Mouse (Mus musculus): ENCODE data around the gene Spcs2. TPM values are rescaled to one million over a fixed set of nuclear protein-coding genes. Genes with fewer than 3 reads are reported as not detected.

Spcs2 gene
- polyA plus RNA-seq, 1 experiment: 5.9 TPM

- peaks cover 73% of the 10 kb centered on the region for H3K36me3 ChIP-seq (ENCODE audit: control insufficient read depth)
- H3K9me3 ChIP-seq (ENCODE audit: control insufficient read depth, low read length): no peaks in the 10 kb centered on the region
- H3K27me3 ChIP-seq (ENCODE audit: control insufficient read depth): no peaks in the 10 kb centered on the region
- H3K4me1 ChIP-seq (ENCODE audit: control insufficient read depth): peaks cover 32% of the 10 kb centered on the region
- TF ChIP-seq TAL1 (IDR thresholded peaks at IDR 0.05; ENCODE audit: low read length): no peak
- TF ChIP-seq GATA1 (IDR thresholded peaks at IDR 0.05; ENCODE audit: low read length): no peak
- H3K4me3 ChIP-seq (replicated peaks): no peak overlapping the region
Observed at GRCm38 (mm10) chr7:99854311-99854710, 9.0 kb downstream of the Spcs2 start.

GRCm38 (mm10) chr7:99853350-99853749 is 9.9 kb downstream of the Spcs2 start:
- Histone ChIP-seq H3K4me3 (replicated peaks) (no peak overlapping the region), H3K9me3 (ENCODE audit: control insufficient read depth, low read length) (no peaks in the 10 kb centered on the region), H3K36me3 (ENCODE audit: control insufficient read depth) (peaks cover 81% of the 10 kb centered on the region), H3K4me1 (ENCODE audit: control insufficient read depth) (peaks cover 30% of the 10 kb centered on the region), H3K27me3 (ENCODE audit: control insufficient read depth) (no peaks in the 10 kb centered on the region)
- TF ChIP-seq TAL1 (IDR thresholded peaks at IDR 0.05; ENCODE audit: low read length): no peak
- TF ChIP-seq GATA1 (IDR thresholded peaks at IDR 0.05; ENCODE audit: low read length): no peak

DNA sequence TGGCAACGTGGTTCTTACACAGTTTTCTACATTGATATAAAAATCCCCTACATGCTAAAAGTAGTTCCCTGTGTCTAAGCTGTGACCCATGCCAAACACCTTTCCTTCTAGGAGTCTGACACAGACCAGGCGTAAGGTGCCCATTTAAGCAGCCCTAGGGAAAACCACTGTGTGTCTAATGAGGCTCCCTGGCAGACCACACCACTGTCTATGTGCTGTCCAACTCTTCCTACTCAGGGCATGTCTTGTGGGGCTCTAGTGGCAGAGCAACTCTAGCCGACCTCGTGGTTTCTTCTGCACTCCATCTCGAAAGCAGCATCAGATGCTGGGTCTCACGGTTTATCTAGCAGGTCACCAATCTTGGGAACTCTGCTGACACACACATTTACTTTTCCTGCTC is 11.6 kb downstream of the Spcs2 start:
- H3K36me3 ChIP-seq (ENCODE audit: control insufficient read depth): peaks cover 91% of the 10 kb centered on the region
- peaks cover 16% of the 10 kb centered on the region for H3K4me1 ChIP-seq (ENCODE audit: control insufficient read depth)
- H3K27me3 ChIP-seq (ENCODE audit: control insufficient read depth): no peaks in the 10 kb centered on the region
- H3K4me3 ChIP-seq (replicated peaks): no peak overlapping the region
- TF ChIP-seq TAL1 (IDR thresholded peaks at IDR 0.05; ENCODE audit: low read length) (no peak), GATA1 (IDR thresholded peaks at IDR 0.05; ENCODE audit: low read length) (no peak)
- H3K9me3 ChIP-seq (ENCODE audit: control insufficient read depth, low read length): no peaks in the 10 kb centered on the region

GRCm38 (mm10) chr7:99851121-99851520 is 12.1 kb downstream of the Spcs2 start:
- Histone ChIP-seq H3K9me3 (ENCODE audit: control insufficient read depth, low read length) (no peaks in the 10 kb centered on the region), H3K4me1 (ENCODE audit: control insufficient read depth) (peaks cover 11% of the 10 kb centered on the region), H3K4me3 (replicated peaks) (no peak overlapping the region), H3K36me3 (ENCODE audit: control insufficient read depth) (peaks cover 91% of the 10 kb centered on the region), H3K27me3 (ENCODE audit: control insufficient read depth) (no peaks in the 10 kb centered on the region)
- TF ChIP-seq GATA1 (IDR thresholded peaks at IDR 0.05; ENCODE audit: low read length) (no peak), TAL1 (IDR thresholded peaks at IDR 0.05; ENCODE audit: low read length) (no peak)

GRCm38 (mm10) chr7:99850534-99850933 is 12.7 kb downstream of the Spcs2 start:
- no peaks in the 10 kb centered on the region for H3K27me3 ChIP-seq (ENCODE audit: control insufficient read depth)
- H3K9me3 ChIP-seq (ENCODE audit: control insufficient read depth, low read length): no peaks in the 10 kb centered on the region
- TF ChIP-seq GATA1 (IDR thresholded peaks at IDR 0.05; ENCODE audit: low read length) (no peak), TAL1 (IDR thresholded peaks at IDR 0.05; ENCODE audit: low read length) (no peak)
- H3K4me1 ChIP-seq (ENCODE audit: control insufficient read depth): peaks cover 7% of the 10 kb centered on the region
- peaks cover 91% of the 10 kb centered on the region for H3K36me3 ChIP-seq (ENCODE audit: control insufficient read depth)
- H3K4me3 ChIP-seq (replicated peaks): no peak overlapping the region

DNA sequence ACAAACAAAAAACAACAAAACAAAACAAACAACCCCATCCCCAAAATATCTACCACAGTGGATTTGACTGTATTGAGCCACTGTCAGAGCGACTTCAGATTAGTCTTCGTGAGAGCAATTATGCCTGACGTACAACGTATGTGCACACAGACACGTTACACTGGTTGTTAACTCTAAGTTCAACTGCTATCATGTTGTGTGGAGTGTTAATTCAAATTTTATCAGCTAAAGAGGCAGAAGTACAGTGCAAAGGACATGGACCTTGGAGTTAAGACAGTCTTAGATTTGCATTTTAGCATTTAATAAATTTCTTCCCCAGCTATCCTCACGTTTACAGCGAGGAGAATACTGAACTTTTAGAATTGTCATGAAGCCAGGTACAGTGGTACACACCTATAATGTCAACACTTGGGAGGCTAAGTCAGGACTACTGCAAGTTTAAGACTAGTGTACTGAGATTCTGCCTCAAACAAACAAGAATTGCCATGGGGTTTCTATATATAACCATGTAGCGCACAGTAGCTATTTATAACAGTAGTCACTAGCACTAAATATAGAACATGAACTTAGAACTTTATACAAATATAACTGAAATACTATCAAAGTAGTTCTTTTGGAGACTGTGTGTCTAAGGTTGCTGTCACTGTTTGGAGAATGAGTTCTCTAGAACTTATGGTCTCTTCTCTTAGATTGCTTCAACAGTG is 17.6 kb downstream of the Spcs2 start:
- Histone ChIP-seq H3K4me1 (ENCODE audit: control insufficient read depth) (peaks cover 8% of the 10 kb centered on the region), H3K9me3 (ENCODE audit: control insufficient read depth, low read length) (no peaks in the 10 kb centered on the region), H3K27me3 (ENCODE audit: control insufficient read depth) (no peaks in the 10 kb centered on the region), H3K36me3 (ENCODE audit: control insufficient read depth) (peaks cover 90% of the 10 kb centered on the region), H3K4me3 (replicated peaks) (no peak overlapping the region)
- no peak for TF ChIP-seq TAL1 (IDR thresholded peaks at IDR 0.05; ENCODE audit: low read length)
- TF ChIP-seq GATA1 (IDR thresholded peaks at IDR 0.05; ENCODE audit: low read length): no peak

DNA sequence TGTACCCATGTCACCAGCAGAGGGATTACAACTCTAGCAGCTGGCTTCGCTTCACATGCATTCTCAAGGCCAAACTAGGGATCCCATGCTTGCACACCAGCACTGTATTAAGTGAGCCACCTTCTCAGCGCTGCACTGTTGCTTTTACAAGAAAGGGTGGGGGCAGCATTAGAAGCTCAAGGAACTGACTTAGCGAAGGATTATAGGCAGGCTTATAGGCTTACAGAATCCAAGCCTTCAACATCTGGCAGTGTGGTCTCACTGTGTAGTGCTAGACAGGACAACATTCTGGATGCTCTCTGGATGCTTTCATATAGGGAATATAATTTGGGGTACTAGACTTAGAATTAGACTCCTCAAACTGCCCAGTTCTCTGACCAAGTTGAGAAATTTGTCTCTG is 25.0 kb downstream of the Spcs2 start:
- Histone ChIP-seq H3K36me3 (ENCODE audit: control insufficient read depth) (peaks cover 77% of the 10 kb centered on the region), H3K27me3 (ENCODE audit: control insufficient read depth) (no peaks in the 10 kb centered on the region)

DNA sequence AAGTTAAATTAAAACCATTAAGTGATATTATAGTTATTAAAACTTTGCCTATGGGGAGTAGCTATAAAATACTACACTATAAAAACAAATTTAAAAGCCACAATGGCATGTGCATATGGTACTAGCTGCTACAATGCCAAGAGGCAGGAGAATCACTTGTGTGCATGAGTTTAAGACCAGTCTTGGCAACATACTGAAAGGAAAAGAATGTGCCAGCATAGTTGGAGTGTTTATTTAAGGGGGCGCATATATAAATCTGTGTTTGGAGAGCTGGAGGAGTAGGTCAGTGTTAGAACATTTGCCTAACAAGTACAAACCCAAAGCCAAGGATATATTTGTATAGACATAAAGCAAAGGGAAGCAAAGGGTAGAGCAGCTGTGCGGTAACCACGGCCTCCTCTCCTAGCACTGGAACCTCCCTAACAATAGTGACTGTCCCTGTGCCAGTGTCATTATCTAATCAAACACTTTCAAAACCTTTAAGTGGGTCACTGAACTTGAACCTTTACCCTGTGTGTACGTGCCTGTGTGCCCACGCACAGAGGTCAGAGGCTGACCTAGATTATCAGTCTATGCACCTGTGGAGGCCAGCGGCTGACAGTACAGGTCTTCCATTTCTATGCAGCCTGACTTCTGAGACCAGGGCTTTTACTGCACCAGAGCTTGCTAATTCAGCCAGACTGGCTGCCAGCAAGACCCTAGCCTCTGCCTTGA is 25.7 kb downstream of the Spcs2 start:
- TF ChIP-seq TAL1 (IDR thresholded peaks at IDR 0.05; ENCODE audit: low read length) (no peak), GATA1 (IDR thresholded peaks at IDR 0.05; ENCODE audit: low read length) (no peak)
- H3K36me3 ChIP-seq (ENCODE audit: control insufficient read depth): peaks cover 69% of the 10 kb centered on the region

More for the DNA sequence above, 25.0 kb downstream of the Spcs2 start:
- H3K4me1 ChIP-seq (ENCODE audit: control insufficient read depth): peaks cover 24% of the 10 kb centered on the region
- no peak overlapping the region for H3K4me3 ChIP-seq (replicated peaks)
- TF ChIP-seq TAL1 (IDR thresholded peaks at IDR 0.05; ENCODE audit: low read length): no peak
- H3K9me3 ChIP-seq (ENCODE audit: control insufficient read depth, low read length): no peaks in the 10 kb centered on the region

GRCm38 (mm10) chr7:99836781-99837180 is 26.5 kb downstream of the Spcs2 start:
- H3K9me3 ChIP-seq (ENCODE audit: control insufficient read depth, low read length): no peaks in the 10 kb centered on the region
- TF ChIP-seq TAL1 (IDR thresholded peaks at IDR 0.05; ENCODE audit: low read length) (no peak), GATA1 (IDR thresholded peaks at IDR 0.05; ENCODE audit: low read length) (no peak)
- no peaks in the 10 kb centered on the region for H3K27me3 ChIP-seq (ENCODE audit: control insufficient read depth)
- H3K4me3 ChIP-seq (replicated peaks): no peak overlapping the region
- H3K4me1 ChIP-seq (ENCODE audit: control insufficient read depth): peaks cover 28% of the 10 kb centered on the region
- peaks cover 62% of the 10 kb centered on the region for H3K36me3 ChIP-seq (ENCODE audit: control insufficient read depth)

More for the DNA sequence above, 25.7 kb downstream of the Spcs2 start:
- peaks cover 24% of the 10 kb centered on the region for H3K4me1 ChIP-seq (ENCODE audit: control insufficient read depth)
- H3K9me3 ChIP-seq (ENCODE audit: control insufficient read depth, low read length): no peaks in the 10 kb centered on the region
- no peaks in the 10 kb centered on the region for H3K27me3 ChIP-seq (ENCODE audit: control insufficient read depth)
- no peak overlapping the region for H3K4me3 ChIP-seq (replicated peaks)
